Mouse (Mus musculus) natural killer cell, adult 2 months (primary cell): ENCODE measurements at regions not wholly inside any gene's neighbourhood (a gene's known extent, or its start where the extent isn't known, plus 50 kb on each side); places are given as distances from the start of the nearest gene placed in this dataset.

Experiments used
- DNase-seq, 2 experiments: peaks; one replicate each; pipeline ENCODE4 v3.0.0; 2022; ENCODE audit warnings: low spot score in 2 of 2

GRCm38 (mm10) chr16:30873493-30874211 is 207.6 kb downstream of the Xxylt1 start:
- DNase-seq, result no peak

GRCm38 (mm10) chr16:30875235-30875829 is 205.9 kb downstream of the Xxylt1 start:
- no peak for DNase-seq

- DNase-seq, result no peak
Observed at GRCm38 (mm10) chr16:30878821-30879220, 202.4 kb downstream of the Xxylt1 start.

GRCm38 (mm10) chr16:30879878-30880277 is 201.4 kb downstream of the Xxylt1 start:
- DNase-seq, result no peak

- DNase-seq, result no peak
Observed at GRCm38 (mm10) chr16:30880682-30881081, 200.6 kb downstream of the Xxylt1 start.

- no peak for DNase-seq
Observed at GRCm38 (mm10) chr16:30881186-30881585, 200.0 kb downstream of the Xxylt1 start.

GRCm38 (mm10) chr16:30883490-30884188 is 197.6 kb downstream of the Xxylt1 start:
- DNase-seq, result no peak

- DNase-seq, result no peak
Observed at GRCm38 (mm10) chr16:30884189-30884551, 197.1 kb downstream of the Xxylt1 start.

GRCm38 (mm10) chr16:30886982-30887381 is 194.2 kb downstream of the Xxylt1 start:
- no peak for DNase-seq

GRCm38 (mm10) chr16:30887536-30887935 is 193.7 kb downstream of the Xxylt1 start:
- no peak for DNase-seq

GRCm38 (mm10) chr16:30888556-30889323 is 192.5 kb downstream of the Xxylt1 start:
- no peak for DNase-seq

- DNase-seq, result no peak
Observed at GRCm38 (mm10) chr16:30892606-30893005, 188.6 kb downstream of the Xxylt1 start.

GRCm38 (mm10) chr16:30894086-30894485 is 187.1 kb downstream of the Xxylt1 start:
- no peak for DNase-seq

- no peak for DNase-seq
Observed at GRCm38 (mm10) chr16:30895021-30895420, 186.2 kb downstream of the Xxylt1 start.

GRCm38 (mm10) chr16:30897371-30897770 is 183.9 kb downstream of the Xxylt1 start:
- DNase-seq, result no peak

GRCm38 (mm10) chr16:30900121-30900520 is 181.1 kb downstream of the Xxylt1 start:
- no peak for DNase-seq

- no peak for DNase-seq
Observed at GRCm38 (mm10) chr16:30901309-30901708, 179.9 kb downstream of the Xxylt1 start.
